Mouse (Mus musculus) layer of hippocampus, adult 2 months (tissue): ENCODE results near the gene Sap30. TPM values are rescaled to one million over a fixed set of nuclear protein-coding genes. Genes with fewer than 3 reads are reported as not detected.
A peak's percentile ranks its signal among the peaks of the same experiment; 100 is the strongest.

Source experiments
- DNase-seq, 2 experiments: peaks; one replicate each; pipeline ENCODE4 v3.0.0; 2022; ENCODE audit warnings: low spot score in 2 of 2
- H3K27ac ChIP-seq: fragments of 200-600 bp; 2 replicates; pipeline ENCODE4 v1.8.1; 2022
- H3K4me3 ChIP-seq: fragments of 200-600 bp; 2 replicates; pipeline ENCODE4 v1.8.1; 2022; ENCODE audit warnings: mild to moderate bottlenecking
- CTCF ChIP-seq: fragments of 200-600 bp; conservative IDR thresholded peaks from 2 replicates; pipeline ENCODE4 v1.8.1; 2022; ENCODE audit warnings: antibody characterized with exemption, mild to moderate bottlenecking, moderate library complexity
- total RNA-seq, 2 experiments: library from RNA; stranded (reverse); gene quantifications; 2 replicates each; pipeline ENCODE4 v1.2.3; 2021

The Sap30 gene
- total RNA-seq, 2 experiments from 2014 or later, result 10.4 to 12.6 TPM

DNA sequence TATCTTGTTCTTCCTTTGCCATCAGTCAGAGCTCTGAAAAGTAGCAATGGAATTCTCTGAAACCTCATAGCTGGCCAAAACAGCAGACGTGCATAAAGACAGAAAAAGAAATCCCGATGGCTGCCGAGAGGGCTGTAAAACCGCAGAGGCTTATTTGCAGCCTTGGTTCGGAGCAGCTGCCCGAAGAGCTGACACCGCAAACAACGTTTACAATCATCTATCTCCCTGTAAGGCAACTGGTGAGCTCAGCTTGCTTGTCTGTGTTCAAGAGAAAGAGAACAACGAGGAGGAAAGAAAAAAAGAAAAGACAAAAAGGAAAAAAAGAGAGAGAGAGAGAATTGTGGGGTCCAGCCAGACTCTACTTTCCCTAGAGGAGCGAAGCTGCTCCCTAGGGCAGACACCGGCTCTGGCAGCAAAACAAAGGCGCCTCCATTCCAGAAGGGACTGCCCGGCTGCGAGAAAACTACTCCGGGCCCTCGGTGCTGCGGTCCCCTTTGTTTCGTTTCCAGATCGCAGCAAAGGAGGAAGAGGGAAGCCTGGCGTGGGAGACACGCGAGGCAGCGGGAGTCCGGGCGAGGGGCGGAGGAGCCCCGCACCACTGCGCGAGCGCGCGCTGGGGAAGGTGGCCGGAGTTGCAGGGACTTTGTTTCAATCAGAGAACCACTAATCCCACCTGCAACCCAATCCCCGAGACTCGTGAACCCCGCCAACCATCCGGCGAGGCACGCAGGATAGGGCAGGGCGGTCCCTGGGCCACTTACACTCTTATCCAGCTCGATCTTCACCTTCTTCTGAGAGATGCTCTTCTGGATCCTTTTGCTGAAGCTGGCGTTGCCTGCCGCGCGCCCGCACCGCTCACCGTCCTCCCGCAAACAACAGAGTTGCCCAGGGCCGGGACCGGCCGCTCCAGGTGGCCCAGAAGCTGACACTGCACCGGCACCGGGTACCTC, 894 bp downstream of the Sap30 start:
- H3K4me3 ChIP-seq, result peak overlapping the region; percentile 97
- DNase-seq, result peak; percentile 15 to 25
- peak; percentile 47 for TF ChIP-seq CTCF
- H3K27ac ChIP-seq, result peak overlapping the region; percentile 88

DNA sequence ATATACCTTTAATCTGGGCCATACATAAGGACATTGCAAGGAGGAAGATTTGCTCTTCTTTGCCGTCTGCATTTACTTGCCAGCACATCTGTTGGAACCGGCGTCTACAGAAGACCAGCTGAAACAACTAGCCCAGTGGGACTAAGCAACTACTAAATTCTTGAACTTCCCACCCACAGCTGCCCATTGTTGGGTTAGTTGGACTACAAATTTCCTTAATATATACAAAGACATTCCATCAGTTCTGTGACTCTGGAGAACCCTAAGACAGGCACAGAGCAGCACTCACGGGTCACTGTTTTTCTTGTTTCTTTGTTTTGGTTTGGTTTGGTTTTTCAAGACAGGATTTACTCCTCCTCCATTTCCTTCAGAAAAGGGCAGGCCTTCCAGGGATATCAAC, 7.1 kb downstream of the Sap30 start:
- DNase-seq, result no peak
- no peak for TF ChIP-seq CTCF
- H3K4me3 ChIP-seq, result no peak overlapping the region
- H3K27ac ChIP-seq, result no peak overlapping the region

DNA sequence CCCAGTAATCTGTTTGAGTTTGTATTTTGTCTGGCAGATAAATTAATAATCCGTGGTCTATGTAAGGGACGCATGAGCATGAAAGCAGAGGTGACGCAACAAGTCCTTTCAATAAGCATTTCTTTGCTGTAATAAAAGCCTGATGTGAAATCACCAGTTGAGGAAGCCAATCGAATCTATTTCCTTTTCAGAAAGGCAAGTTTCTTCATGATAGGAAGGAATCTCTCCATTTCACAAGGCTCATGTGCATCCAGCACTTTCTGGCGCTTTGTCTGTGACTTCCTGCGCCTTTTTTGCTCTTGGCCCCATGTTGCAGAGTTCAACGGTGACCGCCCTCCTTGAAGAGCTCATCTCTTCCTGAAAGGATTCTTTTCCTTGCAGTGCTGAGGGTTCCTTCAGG, 8.0 kb downstream of the Sap30 start:
- no peak for TF ChIP-seq CTCF
- no peak for DNase-seq
- Histone ChIP-seq H3K27ac (no peak overlapping the region), H3K4me3 (no peak overlapping the region)

DNA sequence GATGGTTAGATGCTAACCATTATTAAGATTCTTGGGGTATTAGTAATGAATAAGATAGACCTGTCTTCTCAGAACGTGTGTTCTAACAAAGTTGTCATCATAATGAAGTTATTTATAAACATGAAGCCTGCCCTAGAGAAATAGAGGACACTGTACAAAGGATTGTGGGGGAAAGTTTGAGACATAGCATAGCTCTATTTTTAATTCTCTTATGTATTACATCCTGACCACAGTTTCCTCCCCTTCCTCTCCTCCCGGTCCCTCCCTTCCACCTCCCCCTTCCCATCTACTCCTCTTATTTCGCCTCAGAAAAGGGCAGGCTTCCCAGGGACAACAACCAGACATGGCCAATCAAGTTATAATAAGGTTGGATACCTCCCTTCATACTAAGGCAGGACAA, 9.3 kb downstream of the Sap30 start:
- no peak overlapping the region for H3K27ac ChIP-seq
- no peak for DNase-seq
- TF ChIP-seq CTCF, result no peak
- H3K4me3 ChIP-seq, result no peak overlapping the region

DNA sequence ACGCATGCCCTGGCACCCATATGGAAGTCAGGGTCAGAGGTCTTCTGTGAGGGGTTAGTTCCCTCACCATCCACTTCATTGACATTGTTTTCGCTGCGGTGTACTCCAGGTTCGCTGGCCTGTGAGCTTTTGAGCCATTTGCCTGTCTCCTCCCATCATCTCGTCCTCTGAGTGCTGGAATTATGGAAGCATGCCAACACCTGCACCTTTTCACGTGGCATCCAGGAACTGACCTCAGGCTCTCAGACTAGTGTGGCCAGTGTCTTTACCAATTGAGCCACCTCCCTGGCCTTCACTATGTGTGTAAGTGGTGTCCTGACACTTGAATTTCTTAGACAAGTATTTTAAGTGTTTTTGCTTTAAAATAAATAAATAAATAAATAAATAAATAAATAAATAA, 13.9 kb downstream of the Sap30 start:
- DNase-seq, result no peak
- H3K4me3 ChIP-seq, result no peak overlapping the region
- no peak overlapping the region for H3K27ac ChIP-seq
- TF ChIP-seq CTCF, result no peak

DNA sequence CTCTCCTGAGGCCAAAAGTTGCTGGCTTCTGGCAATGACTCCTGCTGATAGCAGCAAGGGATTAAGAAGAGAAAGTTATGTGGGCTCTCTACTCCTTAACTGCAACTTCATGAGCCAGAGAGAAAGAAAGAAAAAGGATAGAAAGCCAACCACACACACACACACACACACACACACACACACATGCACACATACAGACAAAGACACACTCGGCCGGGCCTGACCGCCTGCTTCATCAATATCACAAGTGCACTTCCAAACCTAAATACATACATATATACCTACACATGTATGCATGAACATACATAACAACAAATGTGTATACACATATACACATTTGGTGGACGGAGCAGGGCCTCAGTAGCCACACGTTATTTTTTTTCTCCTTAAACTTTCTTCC, 16.8 kb downstream of the Sap30 start:
- Histone ChIP-seq H3K4me3 (no peak overlapping the region), H3K27ac (no peak overlapping the region)
- no peak for DNase-seq
- TF ChIP-seq CTCF, result no peak

DNA sequence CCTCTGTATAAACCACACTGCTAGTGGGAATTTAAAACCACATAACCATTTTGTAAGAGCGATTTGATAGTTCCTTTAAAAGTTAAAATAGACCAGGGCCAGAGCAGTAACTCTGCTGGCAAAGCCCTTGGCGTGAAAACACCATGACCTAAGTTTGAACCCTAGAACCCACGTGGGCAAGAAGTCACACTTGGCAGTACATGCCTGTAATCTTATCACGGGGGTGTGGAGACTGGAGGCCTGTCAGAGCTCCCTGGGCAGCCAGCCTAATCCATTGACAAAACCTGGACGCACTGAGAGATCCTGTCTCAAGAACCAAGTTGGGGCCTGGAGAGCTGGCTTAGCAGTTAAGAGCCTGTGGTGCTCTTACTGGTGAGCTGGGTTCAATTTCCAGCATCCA, 19.0 kb downstream of the Sap30 start:
- DNase-seq, result no peak
- H3K27ac ChIP-seq, result no peak overlapping the region
- no peak overlapping the region for H3K4me3 ChIP-seq
- no peak for TF ChIP-seq CTCF

DNA sequence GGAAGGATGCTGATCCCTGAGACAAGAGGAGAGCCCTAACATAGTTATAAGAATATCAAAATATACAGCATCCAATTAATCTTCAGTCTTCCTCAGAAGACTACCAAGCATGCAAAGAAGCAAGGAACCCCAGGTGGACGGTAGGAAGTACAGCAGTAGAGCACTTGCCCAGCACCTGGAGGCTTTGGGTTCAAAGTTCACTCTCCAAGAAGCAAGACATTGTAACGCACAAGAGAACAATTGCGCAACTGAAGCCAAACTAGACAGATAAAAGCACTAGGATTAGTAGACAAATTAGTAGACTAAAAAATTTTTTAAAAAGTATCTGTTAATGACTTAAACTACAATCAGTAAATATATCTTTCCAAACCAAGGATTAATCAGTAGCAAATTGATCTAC, 23.9 kb downstream of the Sap30 start:
- Histone ChIP-seq H3K27ac (no peak overlapping the region), H3K4me3 (no peak overlapping the region)
- DNase-seq, result no peak
- TF ChIP-seq CTCF, result no peak

DNA sequence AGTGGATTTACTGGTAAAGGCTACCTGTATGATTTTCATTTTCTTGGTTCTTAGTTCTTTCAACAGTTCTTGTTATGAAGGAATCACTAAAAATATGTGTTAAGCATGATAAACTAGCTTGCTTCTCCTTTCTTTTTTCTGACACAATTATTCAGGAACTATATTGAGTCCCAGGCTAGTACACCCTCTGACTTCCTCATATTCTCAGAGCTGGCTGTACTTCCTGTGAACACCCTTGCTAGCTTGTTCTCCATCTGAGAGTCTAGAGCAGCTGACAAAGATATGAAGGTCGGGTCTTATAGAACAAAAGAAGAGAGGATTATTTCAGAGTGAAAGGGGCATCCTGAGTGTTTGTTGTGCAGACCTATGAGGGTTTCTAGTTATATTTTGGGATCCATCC, 24.8 kb downstream of the Sap30 start:
- Histone ChIP-seq H3K4me3 (no peak overlapping the region), H3K27ac (no peak overlapping the region)
- DNase-seq, result no peak
- TF ChIP-seq CTCF, result no peak

DNA sequence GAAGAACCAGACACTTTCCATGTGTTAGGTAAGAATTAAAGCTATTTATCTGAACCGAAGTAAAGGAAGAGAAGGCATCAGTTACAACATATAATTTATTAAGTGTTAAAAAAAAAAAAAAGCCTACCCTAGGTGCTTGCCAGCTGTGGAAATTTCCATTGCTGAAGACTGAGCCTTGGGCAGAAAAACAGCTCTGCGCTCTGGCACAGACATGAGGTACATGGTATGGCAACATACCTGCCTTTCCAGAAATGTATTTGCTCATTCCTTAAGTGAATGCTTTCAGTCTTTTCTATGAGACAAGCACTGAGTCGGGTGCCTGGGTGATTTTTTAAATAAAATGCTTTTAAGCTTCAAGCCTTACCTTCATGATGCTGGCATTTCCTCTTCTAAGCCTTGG, 29.7 kb downstream of the Sap30 start:
- Histone ChIP-seq H3K4me3 (peak overlapping the region; percentile 48), H3K27ac (peak overlapping the region; percentile 86; the same call in 1 of the 2 replicates)
- no peak for TF ChIP-seq CTCF
- DNase-seq, result no peak

DNA sequence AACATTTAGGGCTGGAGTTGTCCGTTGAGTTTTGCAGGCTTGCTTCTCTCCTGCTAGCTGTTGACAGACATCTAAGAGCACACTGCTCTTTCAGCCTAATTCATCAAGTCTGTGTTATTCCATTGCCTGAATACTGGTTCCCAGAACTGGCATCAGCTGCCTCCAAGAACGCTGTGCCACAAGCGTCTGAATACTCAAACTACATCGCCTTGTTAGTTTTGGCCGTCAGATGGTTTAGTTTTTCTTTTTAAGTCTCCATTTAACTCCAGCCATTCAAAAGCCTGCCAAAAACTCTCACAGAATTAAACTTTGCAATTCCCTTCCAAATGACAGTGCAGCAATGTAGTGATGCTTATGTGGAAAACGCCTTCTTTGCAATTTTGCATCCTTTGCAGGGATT, 30.5 kb downstream of the Sap30 start:
- H3K27ac ChIP-seq, result peak overlapping the region; percentile 86
- peak overlapping the region; percentile 48 for H3K4me3 ChIP-seq
- DNase-seq, result peak; percentile 14 to 66
- 0 out of 2 replicates have a peak, but pooled peaks have one; percentile 12 for TF ChIP-seq CTCF

DNA sequence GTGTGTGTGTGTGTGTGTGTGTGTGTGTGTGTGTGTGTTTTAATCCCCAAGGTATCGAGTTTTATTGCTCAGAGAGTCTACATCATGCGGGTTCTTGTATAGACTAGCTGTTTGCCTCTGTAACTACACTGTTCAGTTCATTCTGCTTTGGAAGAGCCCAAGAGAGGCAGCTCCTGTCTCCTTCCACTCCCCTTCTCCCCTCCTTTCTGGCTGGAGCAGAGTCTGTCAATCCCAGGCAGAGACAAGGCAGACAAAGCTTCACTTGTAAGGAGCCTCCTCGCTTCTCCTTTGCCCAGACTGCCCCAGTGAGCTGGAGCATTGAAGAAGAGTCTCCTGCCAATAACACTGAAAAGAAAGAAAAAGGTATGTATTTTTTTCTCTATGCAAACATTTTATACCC, 31.9 kb downstream of the Sap30 start, which contains the start of gene Scrg1:
Scrg1 (plus strand) TSS at position 159 of the 400 bp plus-strand sequence.
- Histone ChIP-seq H3K4me3 (peak within 1 kb of the TSS; percentile 48), H3K27ac (peak within 1 kb of the TSS; percentile 86)
- no peak for DNase-seq
- no peak for TF ChIP-seq CTCF

DNA sequence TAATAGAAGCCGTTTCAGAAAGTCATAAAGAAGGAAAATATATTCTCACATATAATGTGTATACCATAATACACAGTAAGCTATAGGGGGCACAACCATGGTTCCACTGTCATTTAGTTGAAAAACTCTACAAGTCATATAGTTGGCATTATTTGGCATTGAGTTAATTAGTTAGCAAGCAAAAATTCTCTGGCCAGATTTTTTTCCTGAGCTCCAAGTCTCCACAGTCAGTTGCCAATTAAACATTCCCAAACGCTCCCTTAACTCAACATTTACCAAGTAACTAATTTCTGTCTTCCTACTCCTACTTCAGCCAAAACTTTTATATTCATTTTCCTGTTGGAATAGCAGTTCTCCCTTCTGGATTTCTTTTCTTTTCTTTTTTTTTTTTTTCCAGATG, 34.3 kb downstream of the Sap30 start:
- DNase-seq, result no peak
- Histone ChIP-seq H3K27ac (no peak overlapping the region), H3K4me3 (no peak overlapping the region)
- TF ChIP-seq CTCF, result no peak

DNA sequence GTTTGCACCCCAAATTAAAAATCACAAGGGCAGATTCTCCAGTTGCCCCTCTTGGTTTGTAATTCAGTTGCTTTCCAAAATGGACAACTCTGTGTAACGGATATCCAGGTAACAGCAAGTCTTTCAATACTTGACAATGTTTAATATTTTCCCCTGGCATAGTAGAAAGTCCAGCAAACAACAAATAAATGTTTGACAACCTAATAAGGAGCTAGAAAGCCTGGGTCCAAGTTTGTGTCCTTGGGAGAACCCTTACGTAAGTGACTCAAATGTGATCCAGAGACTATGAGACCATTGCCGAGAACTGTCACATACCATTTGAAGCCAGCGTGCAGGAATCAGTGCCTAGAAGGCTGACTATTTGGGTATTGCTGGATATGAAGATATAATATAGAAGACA, 35.8 kb downstream of the Sap30 start:
- no peak for DNase-seq
- Histone ChIP-seq H3K27ac (no peak overlapping the region), H3K4me3 (no peak overlapping the region)
- no peak for TF ChIP-seq CTCF
